Mouse (Mus musculus) urinary bladder, postnatal 25 days (tissue): Measurements from ENCODE around the gene Gm5938.

Experiments used
- DNase-seq: peaks from one replicate; pipeline ENCODE4 v3.0.0; 2022; ENCODE audit warnings: low spot score

The Gm5938 gene

GRCm38 (mm10) chrX:78125167-78125566, at the start of gene Gm5938:
Gene Gm5938, plus strand, starts transcription at chrX:78125467.
- no peak for DNase-seq

- DNase-seq: no peak
Measured at GRCm38 (mm10) chrX:78091274-78091673, 34.0 kb upstream of the Gm5938 start, which contains the start of gene Obp1a. Gene Obp1a, minus strand, starts transcription at chrX:78091374.
